Mouse (Mus musculus) hindbrain, embryonic 14.5 days (tissue): Measurements from ENCODE around the gene Sgpl1. TPM values are rescaled to one million over a fixed set of nuclear protein-coding genes. Genes with fewer than 3 reads are reported as not detected.

Source experiments
- ATAC-seq: fragments of 200-750 bp; cut with Nextera tagmentation; 2 replicates; pipeline ENCODE4 v1.8.0; 2017; ENCODE audit warnings: moderate number of reproducible peaks, mild to moderate bottlenecking, moderate TSS enrichment, moderate library complexity; ENCODE audit not compliant: low FRiP score
- DNase-seq: peaks from one replicate; pipeline ENCODE4 v3.0.0-alpha.2; 2015; ENCODE audit warnings: low spot score
- H3K27ac ChIP-seq: fragments of 300-500 bp; sonication (generic); 2 replicates; pipeline ENCODE4 v1.5.1; 2014; ENCODE audit warnings: mild to moderate bottlenecking, moderate library complexity
- H3K27me3 ChIP-seq: fragments of 300-500 bp; sonication (generic); 2 replicates; pipeline ENCODE4 v1.6.1; 2014; ENCODE audit warnings: mild to moderate bottlenecking, low read length, mixed read lengths; ENCODE audit not compliant: control insufficient read depth, insufficient read depth
- H3K36me3 ChIP-seq: fragments of 300-500 bp; sonication (generic); replicated peaks from 2 replicates; pipeline ENCODE4 v1.6.1; 2014; ENCODE audit not compliant: control insufficient read depth, insufficient read depth
- H3K4me1 ChIP-seq: fragments of 300-500 bp; sonication (generic); replicated peaks from 2 replicates; pipeline ENCODE4 v1.6.1; 2014; ENCODE audit warnings: antibody characterized with exemption, low read length, mixed read lengths; ENCODE audit not compliant: control insufficient read depth, insufficient read depth
- H3K4me2 ChIP-seq: fragments of 300-500 bp; sonication (generic); replicated peaks from 2 replicates; pipeline ENCODE4 v1.6.1; 2014; ENCODE audit warnings: mild to moderate bottlenecking, moderate library complexity
- H3K4me3 ChIP-seq: fragments of 300-500 bp; sonication (generic); replicated peaks from 2 replicates; pipeline ENCODE4 v1.5.1; 2014; ENCODE audit warnings: mild to moderate bottlenecking, low read length
- H3K9ac ChIP-seq: fragments of 300-500 bp; sonication (generic); 2 replicates; pipeline ENCODE4 v1.6.1; 2014
- H3K9me3 ChIP-seq: fragments of 300-500 bp; sonication (generic); 2 replicates; pipeline ENCODE4 v1.6.1; 2016; ENCODE audit warnings: low read length; ENCODE audit not compliant: control insufficient read depth
- WGBS: fragments of 180-500 bp; shearing (Covaris S2); extraction: QIAGEN DNeasy Blood & Tissue Kit; methylation state at CpG from one replicate; pipeline ENCODE4 v1.1.7; 2014; 5-methylcytosine and 5-hydroxymethylcytosine counted together
- polyA plus RNA-seq: library from polyadenylated mRNA; unstranded; fragments of >200 nt; fragmentation: Nextera tagmentation; extraction: Ambion mirVana; gene quantifications from 2 replicates; pipeline ENCODE4 v1.2.1, GENCODE M21; 2014

The Sgpl1 gene
- polyA plus RNA-seq, 1 experiment from 2014 or later: 54.5 TPM

DNA sequence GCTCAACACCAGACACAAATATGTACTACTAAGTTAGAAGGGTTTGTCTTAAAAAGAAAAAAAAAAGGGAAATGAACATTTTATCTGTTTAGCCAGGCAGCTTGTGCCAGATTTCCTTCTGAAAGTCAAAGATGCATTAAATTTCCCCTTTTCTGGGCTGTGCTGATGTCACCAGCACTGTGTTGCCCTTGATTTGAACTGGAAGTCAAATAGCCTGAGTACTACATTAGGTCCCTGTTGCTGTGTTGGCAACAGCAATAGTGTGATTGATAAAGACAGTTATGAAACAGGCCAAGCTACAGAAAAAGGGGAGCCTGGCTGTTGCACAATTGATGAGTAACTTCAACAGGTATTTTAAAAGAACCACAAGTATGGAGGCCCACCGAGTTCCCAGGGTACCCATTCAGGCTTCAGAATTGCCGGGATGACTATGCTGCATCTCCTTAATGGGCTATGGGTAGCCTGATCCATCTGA lies 33.2 kb downstream of the Sgpl1 start:
- DNase-seq: no peak
- no peak overlapping the region for H3K27ac ChIP-seq
- 93% methylated on average over 2 of the region's 2 CpGs for WGBS
- H3K36me3 ChIP-seq: peaks cover 70% of the 10 kb centered on the region
- no peak overlapping the region for H3K4me2 ChIP-seq
- no peaks in the 10 kb centered on the region for H3K4me1 ChIP-seq
- H3K9me3 ChIP-seq: no peaks in the 10 kb centered on the region
- no peak for ATAC-seq
- H3K9ac ChIP-seq: no peak overlapping the region
- H3K4me3 ChIP-seq: no peak overlapping the region
- H3K27me3 ChIP-seq: no peaks in the 10 kb centered on the region

GRCm38 (mm10) chr10:61103564-61104114 lies 43.9 kb downstream of the Sgpl1 start:
- H3K4me1 ChIP-seq: no peaks in the 10 kb centered on the region
- 92% methylated on average over 3 of the region's 3 CpGs for WGBS
- no peak overlapping the region for H3K27ac ChIP-seq
- no peaks in the 10 kb centered on the region for H3K27me3 ChIP-seq
- H3K9ac ChIP-seq: no peak overlapping the region
- H3K4me2 ChIP-seq: no peak overlapping the region
- no peaks in the 10 kb centered on the region for H3K9me3 ChIP-seq
- peaks cover 97% of the 10 kb centered on the region for H3K36me3 ChIP-seq
- ATAC-seq (no peak), DNase-seq (no peak)
- H3K4me3 ChIP-seq: no peak overlapping the region

- DNase-seq: no peak
- no peaks in the 10 kb centered on the region for H3K36me3 ChIP-seq
- H3K4me2 ChIP-seq: no peak overlapping the region
- H3K4me3 ChIP-seq: no peak overlapping the region
- no peak for ATAC-seq
- H3K27me3 ChIP-seq: no peaks in the 10 kb centered on the region
- H3K27ac ChIP-seq: no peak overlapping the region
- H3K9me3 ChIP-seq: no peaks in the 10 kb centered on the region
- no peak overlapping the region for H3K9ac ChIP-seq
- H3K4me1 ChIP-seq: peaks cover 12% of the 10 kb centered on the region
- WGBS: 76% methylated on average over 6 of the region's 6 CpGs
These were observed 55.6 kb downstream of the Sgpl1 start for GRCm38 (mm10) chr10:61091866-61092265.

- peak; percentile 38 for DNase-seq
- H3K27ac ChIP-seq: no peak within 1 kb of the TSS
These were observed 58.0 kb downstream of the Sgpl1 start, which contains the start of gene Pcbd1 for GRCm38 (mm10) chr10:61089170-61090142. Gene Pcbd1, plus strand, starts transcription at chr10:61089331.

GRCm38 (mm10) chr10:61088468-61088867 lies 59.0 kb downstream of the Sgpl1 start:
- Histone ChIP-seq H3K4me3 (no peak overlapping the region), H3K4me2 (0 out of 2 replicates have a peak overlapping the region, but pooled peaks have one; percentile 74), H3K27ac (no peak overlapping the region), H3K36me3 (no peaks in the 10 kb centered on the region), H3K9me3 (no peaks in the 10 kb centered on the region), H3K4me1 (peaks cover 12% of the 10 kb centered on the region), H3K27me3 (no peaks in the 10 kb centered on the region), H3K9ac (no peak overlapping the region)
- DNase-seq (no peak), ATAC-seq (no peak)
- WGBS: 81% methylated on average over 3 of the region's 3 CpGs

More at GRCm38 (mm10) chr10:61089170-61090142, 58.0 kb downstream of the Sgpl1 start, which contains the start of gene Pcbd1:
- H3K4me2 ChIP-seq: peak within 1 kb of the TSS; percentile 74
- H3K36me3 ChIP-seq: no peaks in the 10 kb centered on the region
- H3K4me3 ChIP-seq: peak within 1 kb of the TSS; percentile 34
- WGBS: 9% methylated on average over 32 of the region's 33 CpGs
- ATAC-seq: peak; percentile 51; the same call in 1 of the 2 replicates
- peaks cover 12% of the 10 kb centered on the region for H3K4me1 ChIP-seq
- H3K9me3 ChIP-seq: no peaks in the 10 kb centered on the region
- peak within 1 kb of the TSS; percentile 69 for H3K9ac ChIP-seq
- no peaks in the 10 kb centered on the region for H3K27me3 ChIP-seq

DNA sequence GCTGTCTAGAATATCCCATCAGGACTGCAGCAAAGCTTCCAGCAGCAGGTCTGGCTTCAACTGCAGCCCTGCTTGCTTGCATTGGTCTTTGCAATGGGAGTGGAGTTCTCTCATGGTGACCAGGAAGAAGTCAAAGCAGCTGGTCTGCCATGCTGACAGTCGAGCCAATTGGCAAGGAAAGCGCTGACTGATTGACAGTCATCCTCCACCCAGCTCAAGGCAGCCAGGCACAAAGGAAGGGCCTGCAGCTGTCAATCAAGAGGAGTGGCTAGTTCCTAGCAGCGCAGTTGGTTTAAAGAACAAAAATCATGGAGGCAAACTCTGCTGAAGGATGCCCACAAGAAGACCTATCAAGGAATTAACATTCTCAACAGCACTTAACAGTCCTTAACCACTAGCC lies 61.0 kb downstream of the Sgpl1 start:
- WGBS: 37% methylated on average over 3 of the region's 3 CpGs
- no peaks in the 10 kb centered on the region for H3K9me3 ChIP-seq
- H3K4me3 ChIP-seq: no peak overlapping the region
- ATAC-seq: 0 out of 2 replicates have a peak, but pooled peaks have one; percentile 53
- H3K27ac ChIP-seq: no peak overlapping the region
- no peaks in the 10 kb centered on the region for H3K27me3 ChIP-seq
- no peak for DNase-seq
- no peak overlapping the region for H3K4me2 ChIP-seq
- no peak overlapping the region for H3K9ac ChIP-seq
- H3K36me3 ChIP-seq: no peaks in the 10 kb centered on the region
- H3K4me1 ChIP-seq: peaks cover 12% of the 10 kb centered on the region

DNA sequence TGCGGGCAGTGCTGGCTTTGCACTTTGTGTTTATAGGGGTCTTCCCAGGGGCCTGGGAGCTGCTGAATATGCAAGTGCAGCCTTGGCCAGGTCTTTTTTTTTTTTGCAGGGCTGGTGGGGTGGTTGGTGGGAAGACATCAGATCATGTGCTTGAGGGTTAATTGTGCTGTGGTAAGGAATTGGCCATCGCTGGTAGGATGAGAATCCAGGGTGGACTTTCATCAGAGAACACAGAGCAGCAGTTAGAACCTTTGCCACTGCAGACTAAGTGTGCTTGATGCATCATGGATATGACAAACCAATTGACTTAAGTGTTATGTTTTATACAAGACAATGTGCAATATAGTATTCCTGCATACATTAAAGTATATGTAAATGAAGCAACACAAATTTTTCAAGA lies 62.1 kb downstream of the Sgpl1 start:
- H3K27me3 ChIP-seq: no peaks in the 10 kb centered on the region
- no peak overlapping the region for H3K4me3 ChIP-seq
- H3K27ac ChIP-seq: no peak overlapping the region
- no peak overlapping the region for H3K9ac ChIP-seq
- ATAC-seq: no peak
- H3K4me1 ChIP-seq: peaks cover 12% of the 10 kb centered on the region
- H3K9me3 ChIP-seq: no peaks in the 10 kb centered on the region
- H3K4me2 ChIP-seq: no peak overlapping the region
- H3K36me3 ChIP-seq: no peaks in the 10 kb centered on the region
- no peak for DNase-seq
- 90% methylated on average over 2 of the region's 2 CpGs for WGBS

DNA sequence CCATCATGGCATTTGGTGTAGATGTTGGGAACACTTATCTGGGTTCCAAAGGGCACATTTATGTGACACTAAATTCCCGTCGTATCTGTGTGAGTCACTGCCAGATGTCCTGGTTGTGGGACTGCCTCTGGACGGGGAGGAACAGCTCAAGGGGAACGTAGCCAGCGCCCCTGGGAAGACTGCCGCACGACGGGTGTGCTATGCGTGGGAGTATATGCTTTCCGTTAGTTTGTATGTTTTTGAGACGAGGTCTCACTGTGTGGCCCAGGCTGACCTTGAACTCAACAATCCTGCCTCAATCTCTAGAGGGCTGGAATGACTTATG lies 66.6 kb downstream of the Sgpl1 start:
- Histone ChIP-seq H3K4me1 (0 out of 2 replicates have a peak, but pooled peaks cover 3% of the 10 kb centered on the region), H3K36me3 (no peaks in the 10 kb centered on the region), H3K27me3 (no peaks in the 10 kb centered on the region), H3K9me3 (no peaks in the 10 kb centered on the region), H3K9ac (no peak overlapping the region), H3K4me2 (no peak overlapping the region), H3K27ac (peak overlapping the region; percentile 55), H3K4me3 (no peak overlapping the region)
- DNase-seq: no peak
- 84% methylated on average over 11 of the region's 11 CpGs for WGBS
- ATAC-seq: no peak

GRCm38 (mm10) chr10:61080227-61080930 lies 67.1 kb downstream of the Sgpl1 start:
- Histone ChIP-seq H3K27me3 (no peaks in the 10 kb centered on the region), H3K9ac (peak overlapping the region; percentile 6; the same call in 1 of the 2 replicates), H3K4me2 (peak overlapping the region; percentile 39), H3K4me1 (0 out of 2 replicates have a peak, but pooled peaks cover 3% of the 10 kb centered on the region), H3K4me3 (no peak overlapping the region), H3K9me3 (no peaks in the 10 kb centered on the region), H3K36me3 (no peaks in the 10 kb centered on the region), H3K27ac (peak overlapping the region; percentile 55)
- WGBS: 39% methylated on average over 14 of the region's 14 CpGs
- peak; percentile 96 for ATAC-seq
- peak; percentile 80 for DNase-seq
